Mouse (Mus musculus) embryonic facial prominence, embryonic 11.5 days (tissue): ENCODE results near the gene Olfr1174-ps. TPM values are rescaled to one million over a fixed set of nuclear protein-coding genes. Genes with fewer than 3 reads are reported as not detected.

Experiments
- ATAC-seq: fragments of 200-750 bp; cut with Nextera tagmentation; replicated peaks from 2 replicates; pipeline ENCODE4 v1.8.0; 2017; ENCODE audit warnings: low read depth; ENCODE audit not compliant: insufficient number of reproducible peaks, low FRiP score, low TSS enrichment
- DNase-seq: peaks from one replicate; pipeline ENCODE4 v3.0.0-alpha.2; 2015; ENCODE audit warnings: low spot score
- H3K27ac ChIP-seq: fragments of 300-500 bp; sonication (generic); replicated peaks from 2 replicates; pipeline ENCODE4 v1.5.1; 2014; ENCODE audit warnings: mild to moderate bottlenecking, low read depth, low read length, control low read depth
- H3K27me3 ChIP-seq: fragments of 300-500 bp; sonication (generic); 2 replicates; pipeline ENCODE4 v1.6.1; 2014; ENCODE audit warnings: mild to moderate bottlenecking, low read length, moderate library complexity, mixed read lengths; ENCODE audit not compliant: control insufficient read depth, insufficient read depth
- H3K36me3 ChIP-seq: fragments of 300-500 bp; sonication (generic); replicated peaks from 2 replicates; pipeline ENCODE4 v1.6.1; 2014; ENCODE audit warnings: low read depth, mild to moderate bottlenecking, low read length, moderate library complexity, mixed read lengths; ENCODE audit not compliant: control insufficient read depth, insufficient read depth
- H3K4me1 ChIP-seq: fragments of 300-500 bp; sonication (generic); 2 replicates; pipeline ENCODE4 v1.6.1; 2014; ENCODE audit warnings: low read length, mixed read lengths; ENCODE audit not compliant: control insufficient read depth, insufficient read depth
- H3K4me2 ChIP-seq: fragments of 300-500 bp; sonication (generic); 2 replicates; pipeline ENCODE4 v1.6.1; 2014; ENCODE audit warnings: low read depth, mild to moderate bottlenecking, control low read depth, low read length, moderate library complexity
- H3K4me3 ChIP-seq: fragments of 300-500 bp; sonication (generic); 2 replicates; pipeline ENCODE4 v1.5.1; 2014; ENCODE audit warnings: low read depth, low read length, control low read depth
- H3K9ac ChIP-seq: fragments of 300-500 bp; sonication (generic); replicated peaks from 2 replicates; pipeline ENCODE4 v1.6.1; 2014; ENCODE audit warnings: mild to moderate bottlenecking, control low read depth, low read length
- H3K9me3 ChIP-seq: fragments of 300-500 bp; sonication (generic); replicated peaks from 2 replicates; pipeline ENCODE4 v1.6.1; 2016; ENCODE audit warnings: mild to moderate bottlenecking, low read length, inconsistent platforms, mixed read lengths; ENCODE audit not compliant: control insufficient read depth
- WGBS: fragments of 180-500 bp; shearing (Covaris S2); extraction: QIAGEN DNeasy Blood & Tissue Kit; methylation state at CpG from one replicate; pipeline ENCODE4 v1.1.7; 2014; 5-methylcytosine and 5-hydroxymethylcytosine counted together
- polyA plus RNA-seq: library from polyadenylated mRNA; unstranded; fragments of >200 nt; fragmentation: Nextera tagmentation; extraction: Ambion mirVana; gene quantifications from 2 replicates; pipeline ENCODE4 v1.2.1, GENCODE M21; 2014

Gene Olfr1174-ps
- polyA plus RNA-seq = not detected in 2 replicates

- DNase-seq (no peak), ATAC-seq (no peak)
- no peak within 1 kb of the TSS for H3K27ac ChIP-seq
- H3K4me3 ChIP-seq = no peak within 1 kb of the TSS
- H3K27me3 ChIP-seq = no peaks in the 10 kb centered on the region
- H3K9me3 ChIP-seq = no peaks in the 10 kb centered on the region
- no peak within 1 kb of the TSS for H3K4me2 ChIP-seq
- H3K9ac ChIP-seq = no peak within 1 kb of the TSS
- no peaks in the 10 kb centered on the region for H3K36me3 ChIP-seq
- 93% methylated on average over 4 of the region's 4 CpGs for WGBS
- H3K4me1 ChIP-seq = no peaks in the 10 kb centered on the region
These were observed at the start of gene Olfr1174-ps for GRCm38 (mm10) chr2:88315035-88315434. Gene Olfr1174-ps, minus strand, starts transcription at chr2:88315135.

GRCm38 (mm10) chr2:88356304-88356703 lies 41.4 kb upstream of the Olfr1174-ps start:
- WGBS = 6% methylated on average over 2 of the region's 2 CpGs
- Histone ChIP-seq H3K4me3 (no peak overlapping the region), H3K27ac (no peak overlapping the region), H3K9ac (no peak overlapping the region), H3K4me1 (no peaks in the 10 kb centered on the region), H3K9me3 (no peaks in the 10 kb centered on the region), H3K4me2 (no peak overlapping the region), H3K27me3 (no peaks in the 10 kb centered on the region), H3K36me3 (no peaks in the 10 kb centered on the region)
- ATAC-seq (no peak), DNase-seq (peak; percentile 69)

GRCm38 (mm10) chr2:88346392-88346791 lies 31.5 kb upstream of the Olfr1174-ps start, which contains the start of gene Olfr1177-ps:
Gene Olfr1177-ps, minus strand, starts transcription at chr2:88346492.
- no peak for ATAC-seq
- Histone ChIP-seq H3K9me3 (no peaks in the 10 kb centered on the region), H3K36me3 (no peaks in the 10 kb centered on the region), H3K4me1 (no peaks in the 10 kb centered on the region), H3K27me3 (no peaks in the 10 kb centered on the region), H3K4me2 (no peak within 1 kb of the TSS), H3K4me3 (no peak within 1 kb of the TSS), H3K27ac (no peak within 1 kb of the TSS), H3K9ac (no peak within 1 kb of the TSS)
- WGBS = 88% methylated on average over 1 of the region's 1 CpGs
- no peak for DNase-seq

GRCm38 (mm10) chr2:88336421-88336820 lies 21.5 kb upstream of the Olfr1174-ps start, which contains the start of gene Olfr1176:
Gene Olfr1176, plus strand, starts transcription at chr2:88336721.
- DNase-seq (no peak), ATAC-seq (no peak)
- 66% methylated on average over 1 of the region's 1 CpGs for WGBS

GRCm38 (mm10) chr2:88327115-88327514 lies 12.2 kb upstream of the Olfr1174-ps start, which contains the start of gene Olfr1175-ps:
Gene Olfr1175-ps, minus strand, starts transcription at chr2:88327215.
- Histone ChIP-seq H3K4me2 (no peak within 1 kb of the TSS), H3K9me3 (no peaks in the 10 kb centered on the region), H3K4me1 (no peaks in the 10 kb centered on the region), H3K36me3 (no peaks in the 10 kb centered on the region), H3K4me3 (no peak within 1 kb of the TSS), H3K27me3 (no peaks in the 10 kb centered on the region), H3K27ac (no peak within 1 kb of the TSS), H3K9ac (no peak within 1 kb of the TSS)
- DNase-seq (no peak), ATAC-seq (no peak)
- WGBS = 83% methylated on average over 2 of the region's 2 CpGs

More at GRCm38 (mm10) chr2:88336421-88336820, 21.5 kb upstream of the Olfr1174-ps start, which contains the start of gene Olfr1176:
- Histone ChIP-seq H3K36me3 (no peaks in the 10 kb centered on the region), H3K27ac (no peak within 1 kb of the TSS), H3K4me2 (no peak within 1 kb of the TSS), H3K27me3 (no peaks in the 10 kb centered on the region), H3K4me1 (no peaks in the 10 kb centered on the region), H3K9me3 (no peaks in the 10 kb centered on the region), H3K9ac (no peak within 1 kb of the TSS), H3K4me3 (no peak within 1 kb of the TSS)

- Histone ChIP-seq H3K4me1 (no peaks in the 10 kb centered on the region), H3K27me3 (no peaks in the 10 kb centered on the region), H3K9ac (no peak within 1 kb of the TSS), H3K4me3 (no peak within 1 kb of the TSS), H3K9me3 (no peaks in the 10 kb centered on the region), H3K36me3 (no peaks in the 10 kb centered on the region), H3K27ac (no peak within 1 kb of the TSS), H3K4me2 (no peak within 1 kb of the TSS)
- DNase-seq (no peak), ATAC-seq (no peak)
These were observed 35.2 kb downstream of the Olfr1174-ps start, which contains the start of gene Olfr1173 for GRCm38 (mm10) chr2:88279775-88280174. Gene Olfr1173, minus strand, starts transcription at chr2:88279875.

Other genes starting within 250 kb of the Olfr1174-ps start
- not detected in 2 replicates for gene Olfr1163, start 243.3 kb downstream of the Olfr1174-ps start, polyA plus RNA-seq
- gene Olfr1164, start 221.2 kb downstream of the Olfr1174-ps start, polyA plus RNA-seq = not detected in 2 replicates
- gene Olfr1166, start 186.9 kb downstream of the Olfr1174-ps start, polyA plus RNA-seq = not detected in 2 replicates
- gene Olfr1167, start 159.9 kb downstream of the Olfr1174-ps start, polyA plus RNA-seq = not detected in 2 replicates
- not detected in 2 replicates for gene Olfr1168, start 133.3 kb downstream of the Olfr1174-ps start, polyA plus RNA-seq
- gene Olfr1170, start 86.8 kb downstream of the Olfr1174-ps start, polyA plus RNA-seq = not detected in 2 replicates
- not detected in 2 replicates for gene Olfr1173, start 35.3 kb downstream of the Olfr1174-ps start, polyA plus RNA-seq
- gene Olfr1175-ps, start 12.1 kb upstream of the Olfr1174-ps start, polyA plus RNA-seq = not detected in 2 replicates
- gene Olfr1176, start 21.6 kb upstream of the Olfr1174-ps start, polyA plus RNA-seq = not detected in 2 replicates
- gene Olfr1177-ps, start 31.4 kb upstream of the Olfr1174-ps start, polyA plus RNA-seq = not detected in 2 replicates
- gene Olfr1178, start 71.9 kb upstream of the Olfr1174-ps start, polyA plus RNA-seq = not detected in 2 replicates
- gene Olfr1179, start 91.3 kb upstream of the Olfr1174-ps start, polyA plus RNA-seq = not detected in 2 replicates
- gene Olfr1180, start 104.0 kb upstream of the Olfr1174-ps start, polyA plus RNA-seq = not detected in 2 replicates
- not detected in 2 replicates for gene Olfr1181, start 111.0 kb upstream of the Olfr1174-ps start, polyA plus RNA-seq
- not detected in 2 replicates for gene Gm13757, start 134.0 kb upstream of the Olfr1174-ps start, polyA plus RNA-seq
- gene Olfr1183, start 139.7 kb upstream of the Olfr1174-ps start, polyA plus RNA-seq = not detected in 2 replicates
- gene Olfr1184, start 168.5 kb upstream of the Olfr1174-ps start, polyA plus RNA-seq = not detected in 2 replicates
- not detected in 2 replicates for gene Olfr1185-ps1, start 178.2 kb upstream of the Olfr1174-ps start, polyA plus RNA-seq
- not detected in 2 replicates for gene Olfr1186, start 203.4 kb upstream of the Olfr1174-ps start, polyA plus RNA-seq
- not detected in 2 replicates for gene Olfr1188, start 241.8 kb upstream of the Olfr1174-ps start, polyA plus RNA-seq